ENCODE assay signal across 13 mouse cellular contexts in the genomic region with DNA sequence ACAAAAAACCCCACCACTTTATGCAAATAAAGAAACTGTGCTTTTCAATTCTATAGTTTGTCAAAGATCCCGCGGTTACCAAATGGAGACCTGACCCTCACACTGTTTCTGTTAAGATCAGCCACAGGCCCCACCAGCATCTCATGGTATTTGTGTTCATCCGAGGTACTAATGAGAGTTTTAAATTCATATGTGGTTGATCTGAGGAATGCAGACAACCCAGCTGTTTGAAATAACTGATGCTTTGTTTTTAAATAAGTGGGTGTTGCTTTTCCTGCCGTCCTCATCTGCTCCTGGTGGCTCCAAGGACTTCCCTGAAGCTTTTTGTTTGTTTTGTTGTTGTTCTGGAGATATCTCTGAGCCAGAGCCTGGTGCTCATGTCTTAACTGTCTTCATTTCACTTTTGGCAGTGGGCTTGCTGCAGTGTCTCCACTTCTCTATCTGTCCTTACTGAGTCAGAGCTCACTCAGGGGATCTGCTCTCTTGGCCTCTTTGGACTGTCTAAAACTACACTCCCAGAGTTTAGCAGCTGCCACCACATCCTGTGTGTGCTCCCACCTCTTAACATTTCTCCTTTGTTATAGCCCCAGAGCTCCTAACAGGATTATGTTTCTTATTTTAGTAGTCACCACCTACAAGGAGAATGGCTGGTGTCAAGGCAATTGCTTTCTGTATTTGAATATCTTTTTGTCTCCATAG. TPM values are rescaled to one million over a fixed set of nuclear protein-coding genes. Genes with fewer than 3 reads are reported as not detected.
DNase-seq lines count a peak whose midpoint lies in the region; ATAC-seq lines count a peak whose summit lies in the region.
"Had no signal": no experiment of that assay in that cellular context is flagged by ENCODE, and none has a peak within 500 bp of the region (broad histone marks: within the 10 kb centered on the region; RNA-seq: fewer than 3 reads in every experiment).

No protein-coding gene starts in this region.

- intact Hi-C loops in gastrocnemius, postnatal 14 days (cut with DNase I; ENCODE audit: low total_unique reads), result no loop called here
- intact Hi-C loops in heart, postnatal 10 days (cut with DNase I), result loop anchor here (5.0 kb wide), 1 partner anchor 40 kb away; a partner anchor contains a TSS
- intact Hi-C loops in left cerebral cortex, postnatal 36 days (cut with DNase I), result no loop called here

- peak; percentile 57 for ATAC-seq in common myeloid progenitor, adult 5-6 weeks (replicated peaks; ENCODE audit: low read depth, poor library complexity, severe bottlenecking)
- ATAC-seq: forebrain, embryonic 16.5 days had no signal

- DNase-seq in lung, postnatal 25 days (ENCODE audit: low spot score), result peak; percentile 2
- no peak for DNase-seq in lung, postnatal 10 days
- DNase-seq in gastrocnemius, postnatal 14 days, result peak; percentile 10
- DNase-seq in heart, postnatal 10 days, result peak; percentile 45 to 52
- DNase-seq in left cerebral cortex, postnatal 36 days (ENCODE audit: low spot score in 2 of 2), result no peak
- no peak for DNase-seq in adrenal gland, postnatal 25 days
- DNase-seq in frontal cortex, postnatal 36 days (ENCODE audit: low spot score in 2 of 2), result no peak
- DNase-seq: adrenal gland, postnatal 10 days; cerebellum, adult 8-10 months; kidney, postnatal 10 days; thymus, postnatal 36 days had no signal

RNA-seq across cellular contexts. Expression of a gene that starts 39.1 kb away (rescaled TPM):
- 8.1 and 8.7 TPM in 2 replicates for total RNA-seq in common myeloid progenitor, adult 5-6 weeks (2017)
- total RNA-seq in gastrocnemius, postnatal 14 days (2021), result 1 to 10 TPM; 5.8 to 7.4 TPM
- total RNA-seq in heart, postnatal 10 days (2021), result 100 to 1,000 TPM; 121 to 128 TPM
- 100 to 1,000 TPM; 152 to 173 TPM for total RNA-seq in left cerebral cortex, postnatal 36 days (2021)
- total RNA-seq in adrenal gland, postnatal 25 days (2021), result 1.2 and 2.0 TPM in 2 replicates

Comparison
In these comparisons a context has a peak if more than half of its experiments do, and no peak if none do; other contexts are left out.
1. DNase-seq: peak in lung, postnatal 25 days (single experiment), gastrocnemius, postnatal 14 days (single experiment) and heart, postnatal 10 days (2 of 2); none in lung, postnatal 10 days (single experiment), left cerebral cortex, postnatal 36 days (0 of 2), adrenal gland, postnatal 25 days (single experiment) and frontal cortex, postnatal 36 days (0 of 2).
2. RNA of a gene that starts 39.1 kb away (total RNA-seq): 152 to 173 TPM in left cerebral cortex, postnatal 36 days and 121 to 128 TPM in heart, postnatal 10 days; 8.1 to 8.7 TPM in common myeloid progenitor, adult 5-6 weeks, 5.8 to 7.4 TPM in gastrocnemius, postnatal 14 days and 1.2 to 2.0 TPM in adrenal gland, postnatal 25 days; every median in the first group is over 10 times any median in the second.